Mouse (Mus musculus) small intestine, adult 2 months (tissue): Measurements from ENCODE around the gene Zdhhc13. TPM values are rescaled to one million over a fixed set of nuclear protein-coding genes. Genes with fewer than 3 reads are reported as not detected.

Experiments used
- H3K27ac ChIP-seq: fragments of 200-500 bp; 2 replicates; pipeline ENCODE4 v1.5.1; 2012; ENCODE audit warnings: low read depth, low read length, control low read depth, inconsistent platforms; ENCODE audit not compliant: insufficient read depth
- H3K27me3 ChIP-seq: fragments of 200-500 bp; 2 replicates; pipeline ENCODE4 v1.6.1; 2012; ENCODE audit warnings: mild to moderate bottlenecking, moderate library complexity, low read length, inconsistent platforms; ENCODE audit not compliant: control insufficient read depth, insufficient read depth
- H3K36me3 ChIP-seq: fragments of 200-500 bp; 2 replicates; pipeline ENCODE4 v1.6.1; 2012; ENCODE audit warnings: mild to moderate bottlenecking, low read length, control low read depth, inconsistent platforms; ENCODE audit not compliant: control insufficient read depth, insufficient read depth
- H3K4me1 ChIP-seq: fragments of 200-500 bp; 2 replicates; pipeline ENCODE4 v1.6.1; 2012; ENCODE audit warnings: low read length, inconsistent platforms, mixed read lengths; ENCODE audit not compliant: control insufficient read depth, insufficient read depth, insufficient read length
- H3K4me3 ChIP-seq: fragments of 200-500 bp; 2 replicates; pipeline ENCODE4 v1.5.1; 2012; ENCODE audit warnings: low read depth, mild to moderate bottlenecking, control low read depth, inconsistent platforms, low read length, moderate library complexity
- CTCF ChIP-seq: fragments of 200-500 bp; IDR thresholded peaks from 2 replicates; pipeline ENCODE4 v1.5.1; 2012; ENCODE audit warnings: low read depth, mild to moderate bottlenecking, control low read depth, inconsistent platforms, low read length, moderate library complexity, mixed read lengths; ENCODE audit not compliant: insufficient replicate concordance, insufficient read length; ENCODE audit errors: extremely low read depth
- POLR2A ChIP-seq: fragments of 200-500 bp; IDR thresholded peaks from 2 replicates; pipeline ENCODE4 v1.6.1; 2012; ENCODE audit warnings: low read depth, mild to moderate bottlenecking, control low read depth, inconsistent platforms, low read length, moderate library complexity
- WGBS: fragments of 180-500 bp; shearing (Covaris S2); methylation state at CpG from one replicate; pipeline ENCODE4 v1.1.7; 2018; 5-methylcytosine and 5-hydroxymethylcytosine counted together
- polyA plus RNA-seq: library from polyadenylated mRNA; depleted of rRNA; stranded (reverse); fragments of >200 nt; gene quantifications from 2 replicates; pipeline ENCODE4 v1.2.3, GENCODE M21; 2012

Zdhhc13 gene
- polyA plus RNA-seq, 1 experiment: 6.8 TPM

DNA sequence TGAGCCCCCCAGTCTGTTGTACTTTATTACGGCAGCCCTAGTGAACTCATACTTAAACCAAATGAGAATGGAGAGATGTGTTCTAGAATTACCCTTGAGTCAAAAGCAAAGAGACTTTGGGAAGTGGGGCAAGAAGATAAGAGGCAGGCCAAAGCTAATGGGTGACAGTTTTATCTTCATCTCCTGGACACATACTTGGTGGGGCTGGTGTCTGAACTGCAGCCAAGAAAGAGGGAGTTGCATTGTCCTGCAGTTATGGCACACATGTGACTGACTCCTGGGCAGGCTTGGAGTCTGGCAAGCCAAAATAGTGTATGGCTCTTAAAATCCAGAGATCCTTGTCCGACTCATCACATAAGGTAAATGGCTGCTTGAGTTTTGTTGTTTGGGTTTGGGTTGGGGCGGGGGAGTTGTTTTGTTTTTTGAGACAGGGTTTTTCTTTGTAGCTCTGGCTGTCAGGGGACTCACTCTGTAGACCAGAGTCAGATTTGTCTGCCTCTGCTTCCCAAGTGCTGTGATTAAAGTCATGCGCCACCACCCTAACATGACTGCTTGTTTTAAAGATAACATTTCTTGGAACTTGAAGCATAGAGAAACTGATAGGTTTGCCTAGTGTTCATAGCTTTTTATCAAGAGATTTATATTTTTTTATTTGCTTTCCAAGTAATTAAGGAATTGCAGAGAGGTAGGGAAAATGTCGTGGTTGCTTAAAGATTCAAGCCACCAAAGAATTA is 40.5 kb downstream of the Zdhhc13 start:
- Histone ChIP-seq H3K27ac (no peak overlapping the region), H3K4me1 (no peaks in the 10 kb centered on the region), H3K27me3 (no peaks in the 10 kb centered on the region), H3K4me3 (no peak overlapping the region), H3K36me3 (peaks cover 32% of the 10 kb centered on the region)
- TF ChIP-seq CTCF (no peak), POLR2A (no peak)
- 62% methylated on average over 5 of the region's 5 CpGs for WGBS

DNA sequence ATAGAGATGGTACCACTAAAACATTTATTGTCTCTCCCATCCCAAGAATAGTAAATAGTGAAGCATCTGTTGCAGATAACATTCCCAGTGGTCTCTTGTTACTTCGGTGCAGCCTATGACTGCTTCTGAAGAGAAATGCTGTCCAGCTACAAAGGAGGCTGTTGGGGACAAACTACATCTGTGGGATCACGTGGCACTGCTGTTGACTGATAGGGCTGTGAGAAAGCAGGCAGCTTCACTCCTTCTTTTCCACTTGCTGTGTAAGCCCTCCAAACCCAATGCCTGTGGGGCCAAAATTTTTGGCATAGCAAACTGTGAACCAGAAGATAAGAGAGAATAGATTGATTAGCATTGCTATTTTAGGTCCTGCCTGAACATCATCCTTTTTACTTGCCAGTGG is 41.6 kb downstream of the Zdhhc13 start:
- 41% methylated on average over 2 of the region's 2 CpGs for WGBS
- no peak overlapping the region for H3K27ac ChIP-seq
- H3K4me3 ChIP-seq: no peak overlapping the region
- peaks cover 21% of the 10 kb centered on the region for H3K36me3 ChIP-seq
- no peak for TF ChIP-seq CTCF
- TF ChIP-seq POLR2A: no peak
- no peaks in the 10 kb centered on the region for H3K4me1 ChIP-seq
- no peaks in the 10 kb centered on the region for H3K27me3 ChIP-seq

DNA sequence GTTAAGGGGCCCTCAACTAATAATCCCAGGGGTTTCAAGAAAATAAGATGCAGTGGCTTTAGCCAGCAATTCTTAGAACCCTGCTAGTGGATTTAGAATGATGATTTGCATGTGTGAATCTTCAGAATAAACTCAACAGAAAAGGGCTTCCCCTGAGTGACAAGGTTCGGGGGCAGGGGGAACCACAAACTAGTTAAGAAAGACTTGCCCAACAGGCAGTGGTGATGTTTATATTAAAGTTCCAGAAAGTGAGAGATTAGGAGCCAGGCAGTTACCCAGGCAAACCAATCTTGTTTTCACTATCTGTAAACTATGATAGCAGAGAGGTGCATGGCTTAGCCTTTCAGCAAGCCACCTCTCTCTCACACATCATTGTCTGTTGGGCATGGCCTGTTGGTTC is 43.9 kb downstream of the Zdhhc13 start:
- no peak overlapping the region for H3K27ac ChIP-seq
- 72% methylated on average over 1 of the region's 1 CpGs for WGBS
- TF ChIP-seq POLR2A: no peak
- TF ChIP-seq CTCF: no peak

DNA sequence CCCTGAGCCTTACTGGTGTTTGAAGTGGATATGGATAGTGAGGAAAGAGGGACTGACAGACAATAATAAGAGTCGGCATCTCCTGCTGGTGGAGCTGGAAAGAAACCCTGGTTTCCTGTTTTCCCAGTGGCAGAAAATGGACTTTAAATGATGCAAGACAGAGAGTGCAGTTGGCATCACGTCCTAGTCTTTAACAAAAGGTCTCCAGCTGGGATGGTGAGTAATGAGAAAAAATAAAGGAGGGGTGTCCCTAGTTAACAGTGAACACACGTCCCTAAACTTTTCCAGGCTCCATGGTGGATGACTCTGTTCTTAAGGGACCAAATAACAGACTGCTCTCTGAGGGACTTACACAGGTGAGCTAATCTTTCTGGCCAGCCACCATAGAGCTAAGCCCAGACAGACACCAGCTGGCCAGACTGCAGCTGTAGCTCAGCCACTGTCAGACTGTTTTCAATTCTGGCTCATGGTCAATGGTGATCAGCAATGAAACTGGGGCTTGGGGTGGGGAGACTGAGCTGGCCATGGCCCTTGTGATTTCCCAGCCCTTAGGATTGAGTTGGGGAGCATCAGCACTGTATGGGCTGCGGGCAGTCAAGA is 45.7 kb downstream of the Zdhhc13 start:
- H3K4me3 ChIP-seq: no peak overlapping the region
- 65% methylated on average over 4 of the region's 4 CpGs for WGBS
- H3K27ac ChIP-seq: no peak overlapping the region
- no peaks in the 10 kb centered on the region for H3K4me1 ChIP-seq
- TF ChIP-seq CTCF: no peak
- no peak for TF ChIP-seq POLR2A
- H3K27me3 ChIP-seq: no peaks in the 10 kb centered on the region
- H3K36me3 ChIP-seq: no peaks in the 10 kb centered on the region

More for the DNA sequence above, 43.9 kb downstream of the Zdhhc13 start:
- no peak overlapping the region for H3K4me3 ChIP-seq
- H3K4me1 ChIP-seq: no peaks in the 10 kb centered on the region
- H3K36me3 ChIP-seq: peaks cover 1% of the 10 kb centered on the region
- H3K27me3 ChIP-seq: no peaks in the 10 kb centered on the region

DNA sequence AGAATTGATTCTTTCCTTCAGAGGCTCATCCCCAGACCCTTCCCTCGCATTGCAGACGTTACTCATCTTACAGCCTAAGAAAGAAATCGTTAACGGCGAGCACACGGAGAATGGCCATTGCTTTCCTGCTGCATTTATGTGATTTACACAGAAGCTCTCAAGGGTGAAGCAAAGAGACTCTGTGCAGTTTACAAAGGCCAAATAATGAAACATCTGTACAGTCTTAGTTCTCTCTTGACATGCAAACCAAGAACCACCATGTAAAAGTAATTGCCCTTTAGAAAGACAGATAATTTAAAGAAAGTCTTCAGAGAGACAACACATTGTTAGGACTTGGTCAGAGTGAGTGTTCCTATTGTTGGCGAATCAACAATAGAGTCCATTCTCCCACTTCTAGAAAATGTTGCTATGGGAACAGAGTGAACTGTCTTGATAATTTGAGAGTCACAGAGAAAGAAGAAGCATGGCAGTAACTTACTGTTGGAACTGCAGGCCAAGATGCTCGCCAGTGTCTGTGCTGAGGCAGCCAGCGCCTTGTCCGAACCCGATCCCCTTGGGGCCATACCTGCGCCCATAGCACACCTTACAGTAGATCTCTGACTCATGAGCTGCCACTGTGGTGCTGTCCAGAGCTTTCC is 46.3 kb downstream of the Zdhhc13 start:
- TF ChIP-seq POLR2A: no peak
- TF ChIP-seq CTCF: no peak

DNA sequence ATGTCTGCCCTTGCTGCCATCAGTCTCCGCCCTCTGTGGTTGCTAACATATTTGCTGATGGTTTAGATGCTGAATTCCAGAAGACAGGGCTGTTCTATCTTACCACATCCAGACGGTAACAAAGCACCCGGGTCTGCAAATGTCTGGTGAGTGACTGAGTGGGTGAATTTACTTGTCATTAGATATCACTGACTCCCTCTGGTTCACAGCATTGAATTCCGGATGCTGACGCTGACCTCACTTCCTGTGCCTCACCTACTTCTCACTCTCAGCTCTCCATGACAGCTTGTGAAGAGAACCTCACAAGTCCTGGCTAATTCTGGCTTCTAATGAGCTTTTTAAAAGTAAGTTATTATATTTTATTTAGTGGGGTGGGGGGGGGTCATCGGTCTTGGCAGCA is 48.1 kb downstream of the Zdhhc13 start:
- H3K27ac ChIP-seq: no peak overlapping the region
- no peaks in the 10 kb centered on the region for H3K4me1 ChIP-seq
- H3K27me3 ChIP-seq: no peaks in the 10 kb centered on the region
- H3K4me3 ChIP-seq: no peak overlapping the region
- no peak for TF ChIP-seq CTCF
- no peak for TF ChIP-seq POLR2A
- 67% methylated on average over 6 of the region's 6 CpGs for WGBS
- no peaks in the 10 kb centered on the region for H3K36me3 ChIP-seq

More for the DNA sequence above, 46.3 kb downstream of the Zdhhc13 start:
- Histone ChIP-seq H3K27me3 (no peaks in the 10 kb centered on the region), H3K4me3 (no peak overlapping the region), H3K36me3 (no peaks in the 10 kb centered on the region), H3K27ac (no peak overlapping the region), H3K4me1 (no peaks in the 10 kb centered on the region)
- WGBS: 89% methylated on average over 12 of the region's 12 CpGs

DNA sequence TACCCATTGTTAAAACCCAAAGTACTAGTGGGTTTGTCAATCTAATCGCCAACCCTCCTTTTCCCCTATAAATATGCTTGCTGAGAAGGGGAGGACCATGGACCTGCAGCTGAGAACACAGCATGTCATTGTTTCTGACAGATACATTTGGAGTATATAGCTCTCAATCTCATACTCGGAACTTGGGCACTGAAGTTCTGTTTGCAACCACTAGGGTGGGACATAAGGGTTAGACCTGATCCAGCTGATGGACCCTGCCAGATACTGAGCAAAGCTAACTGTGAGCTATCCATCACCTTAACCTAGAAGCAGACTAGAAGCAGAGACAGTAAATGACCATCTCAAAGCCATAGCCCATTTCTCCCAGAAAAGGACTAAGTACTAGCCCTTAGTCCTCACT is 49.6 kb downstream of the Zdhhc13 start:
- Histone ChIP-seq H3K27ac (no peak overlapping the region), H3K4me1 (no peaks in the 10 kb centered on the region), H3K27me3 (no peaks in the 10 kb centered on the region), H3K4me3 (no peak overlapping the region), H3K36me3 (no peaks in the 10 kb centered on the region)
- WGBS: 50% methylated on average over 2 of the region's 2 CpGs
- no peak for TF ChIP-seq POLR2A
- TF ChIP-seq CTCF: no peak
